ENCODE assay signal across 10 mouse cellular contexts in genomic region chr12:31580634-31581318, GRCm38 (mm10). TPM values are rescaled to one million over a fixed set of nuclear protein-coding genes. Genes with fewer than 3 reads are reported as not detected.
DNase-seq lines count a peak whose midpoint lies in the region; ATAC-seq and TF ChIP-seq lines count a peak whose summit lies in the region.
"Had no signal": no experiment of that assay in that cellular context is flagged by ENCODE, and none has a peak within 500 bp of the region (broad histone marks: within the 10 kb centered on the region; RNA-seq: fewer than 3 reads in every experiment).

No protein-coding gene starts in this region.

- no peaks in the 10 kb centered on the region for H3K36me3 ChIP-seq in embryonic facial prominence, embryonic 12.5 days
- no peaks in the 10 kb centered on the region for H3K36me3 ChIP-seq in intestine, postnatal 0 days (ENCODE audit: control insufficient read depth, insufficient read depth)
- H3K36me3 ChIP-seq in stomach, embryonic 16.5 days (ENCODE audit: control insufficient read depth, insufficient read depth, low read length) = no peaks in the 10 kb centered on the region
- H3K36me3 ChIP-seq: liver, embryonic 15.5 days had no signal

- no peaks in the 10 kb centered on the region for H3K9me3 ChIP-seq in embryonic facial prominence, embryonic 12.5 days
- H3K9me3 ChIP-seq in intestine, postnatal 0 days (ENCODE audit: control insufficient read depth) = no peaks in the 10 kb centered on the region
- no peaks in the 10 kb centered on the region for H3K9me3 ChIP-seq in stomach, embryonic 16.5 days (replicated peaks; ENCODE audit: control insufficient read depth, low read length)
- H3K9me3 ChIP-seq: liver, embryonic 15.5 days had no signal

- no peak for TF ChIP-seq CTCF in left cerebral cortex, adult 2 months (IDR thresholded peaks at IDR 0.05)
- no peak for TF ChIP-seq CTCF in intestine, postnatal 0 days (IDR thresholded peaks at IDR 0.05; ENCODE audit: low read depth)

- peak; percentile 91 for ATAC-seq in embryonic facial prominence, embryonic 12.5 days (ENCODE audit: insufficient number of reproducible peaks, insufficient read depth, low FRiP score, low TSS enrichment)
- peak; percentile 25; the same call in 1 of the 2 replicates for ATAC-seq in intestine, postnatal 0 days
- ATAC-seq in stomach, embryonic 16.5 days (ENCODE audit: insufficient read depth, low FRiP score) = peak; percentile 82; the same call in 1 of the 2 replicates

- intact Hi-C loops in left cerebral cortex, adult 2 months (cut with DNase I) = no loop called here
- intact Hi-C loops in left cerebral cortex, postnatal 36 days (cut with DNase I) = no loop called here
- intact Hi-C loops in heart, postnatal 14 days (cut with DNase I) = no loop called here

- no peak for DNase-seq in left cerebral cortex, adult 2 months (ENCODE audit: extremely low spot score in 1 of 2, low spot score in 2 of 2)
- DNase-seq in left cerebral cortex, postnatal 36 days (ENCODE audit: low spot score in 2 of 2) = no peak
- DNase-seq in natural killer cell, adult 2 months (ENCODE audit: low spot score in 2 of 2) = no peak
- no peak for DNase-seq in urinary bladder, adult 2 months (ENCODE audit: low spot score)
- no peak for DNase-seq in heart, postnatal 14 days
- DNase-seq: heart, adult 2 months had no signal

- no peaks in the 10 kb centered on the region for H3K27me3 ChIP-seq in embryonic facial prominence, embryonic 12.5 days
- H3K27me3 ChIP-seq in intestine, postnatal 0 days (replicated peaks; ENCODE audit: control insufficient read depth, insufficient read depth, low read length) = no peaks in the 10 kb centered on the region
- H3K27me3 ChIP-seq in stomach, embryonic 16.5 days (ENCODE audit: control insufficient read depth, insufficient read depth, low read length) = no peaks in the 10 kb centered on the region
- H3K27me3 ChIP-seq: liver, embryonic 15.5 days had no signal

- WGBS in embryonic facial prominence, embryonic 12.5 days = 69% methylated on average over 5 of the region's 5 CpGs
- WGBS in intestine, postnatal 0 days = 86% methylated on average over 5 of the region's 5 CpGs
- 80% methylated on average over 5 of the region's 5 CpGs for WGBS in stomach, embryonic 16.5 days

- H3K4me2 ChIP-seq in embryonic facial prominence, embryonic 12.5 days (replicated peaks) = no peak overlapping the region
- H3K4me2 ChIP-seq in intestine, postnatal 0 days (replicated peaks; ENCODE audit: low read depth) = no peak overlapping the region
- no peak overlapping the region for H3K4me2 ChIP-seq in stomach, embryonic 16.5 days (ENCODE audit: low read depth, low read length)
- H3K4me2 ChIP-seq: liver, embryonic 15.5 days had no signal

- 0 out of 2 replicates have a peak, but pooled peaks cover 7% of the 10 kb centered on the region for H3K4me1 ChIP-seq in embryonic facial prominence, embryonic 12.5 days
- no peaks in the 10 kb centered on the region for H3K4me1 ChIP-seq in intestine, postnatal 0 days (replicated peaks; ENCODE audit: control insufficient read depth, insufficient read depth, low read length)
- H3K4me1 ChIP-seq in stomach, embryonic 16.5 days (ENCODE audit: control insufficient read depth, insufficient read depth, low read length) = no peaks in the 10 kb centered on the region
- H3K4me1 ChIP-seq: liver, embryonic 15.5 days had no signal

- H3K27ac ChIP-seq in left cerebral cortex, adult 2 months = peak overlapping the region; percentile 82
- H3K27ac ChIP-seq in embryonic facial prominence, embryonic 12.5 days = no peak overlapping the region
- H3K27ac ChIP-seq in intestine, postnatal 0 days (ENCODE audit: low read depth, low read length) = no peak overlapping the region
- H3K27ac ChIP-seq in stomach, embryonic 16.5 days (ENCODE audit: low read length) = no peak overlapping the region
- H3K27ac ChIP-seq: heart, adult 2 months; liver, embryonic 15.5 days had no signal

- H3K9ac ChIP-seq in embryonic facial prominence, embryonic 12.5 days = no peak overlapping the region
- no peak overlapping the region for H3K9ac ChIP-seq in intestine, postnatal 0 days (ENCODE audit: low read depth, low read length)
- no peak overlapping the region for H3K9ac ChIP-seq in stomach, embryonic 16.5 days (ENCODE audit: low read length)
- H3K9ac ChIP-seq: liver, embryonic 15.5 days had no signal

- H3K4me3 ChIP-seq in left cerebral cortex, adult 2 months = no peak overlapping the region
- H3K4me3 ChIP-seq in embryonic facial prominence, embryonic 12.5 days = no peak overlapping the region
- H3K4me3 ChIP-seq in intestine, postnatal 0 days (ENCODE audit: low read depth, low read length) = no peak overlapping the region
- H3K4me3 ChIP-seq in stomach, embryonic 16.5 days (replicated peaks; ENCODE audit: low read length) = no peak overlapping the region
- H3K4me3 ChIP-seq: heart, adult 2 months; liver, embryonic 15.5 days had no signal

RNA-seq across cellular contexts. Expression of gene Slc26a4, which starts 21.0 kb away (rescaled TPM):
- 1 to 10 TPM; 2.7 to 3.2 TPM for total RNA-seq in left cerebral cortex, adult 2 months (2021)
- 1 to 10 TPM; 2.0 to 2.4 TPM for total RNA-seq in left cerebral cortex, postnatal 36 days (2021)
- 0.17 and 0.28 TPM in 2 replicates for polyA plus RNA-seq in embryonic facial prominence, embryonic 12.5 days (2016; fragmentation: Nextera tagmentation; extraction: Ambion mirVana)
- 0.16 and 0.27 TPM in 2 replicates for polyA plus RNA-seq in intestine, postnatal 0 days (2015; fragmentation: Nextera tagmentation; extraction: Ambion mirVana)
- polyA plus RNA-seq in stomach, embryonic 16.5 days (2015; fragmentation: Nextera tagmentation; extraction: Ambion mirVana) = 0.16 and 0.28 TPM in 2 replicates
- 0.03 TPM in 1 of 2 replicates, not detected in the other for polyA plus RNA-seq in urinary bladder, adult 2 months (2012; rRNA removed)
- total RNA-seq in heart, postnatal 14 days (2021) = under 1 TPM in 1 of 2 experiments, not detected in 1; 0.07 TPM
- polyA plus RNA-seq: heart, adult 2 months; liver, embryonic 15.5 days had no signal

RNA-seq across cellular contexts. Expression of gene Bcap29, which starts 53.7 kb away (rescaled TPM):
- total RNA-seq in left cerebral cortex, adult 2 months (2021) = 10 to 100 TPM; 36.3 to 36.9 TPM
- total RNA-seq in left cerebral cortex, postnatal 36 days (2021) = 10 to 100 TPM; 38.8 to 39.0 TPM
- 30.0 and 33.5 TPM in 2 replicates for polyA plus RNA-seq in embryonic facial prominence, embryonic 12.5 days (2016; fragmentation: Nextera tagmentation; extraction: Ambion mirVana)
- 29.6 and 30.0 TPM in 2 replicates for polyA plus RNA-seq in intestine, postnatal 0 days (2015; fragmentation: Nextera tagmentation; extraction: Ambion mirVana)
- 31.9 and 32.5 TPM in 2 replicates for polyA plus RNA-seq in stomach, embryonic 16.5 days (2015; fragmentation: Nextera tagmentation; extraction: Ambion mirVana)
- 20.0 and 23.4 TPM in 2 replicates for polyA plus RNA-seq in urinary bladder, adult 2 months (2012; rRNA removed)
- total RNA-seq in heart, postnatal 14 days (2021) = 10 to 100 TPM; 23.2 to 25.2 TPM

Comparison
In these comparisons a context has a peak if more than half of its experiments do, and no peak if none do; other contexts are left out.
1. ATAC-seq: peak in every context shown above with its lines; median percentile 91 in embryonic facial prominence, embryonic 12.5 days; 82 in stomach, embryonic 16.5 days; 25 in intestine, postnatal 0 days.